Mouse (Mus musculus): Measurements from ENCODE around the gene Pnpla8. TPM values are rescaled to one million over a fixed set of nuclear protein-coding genes. Genes with fewer than 3 reads are reported as not detected.

Pnpla8 gene
- total RNA-seq, 4 experiments from 2014 or later = 145 to 156 (median 152) TPM

DNA sequence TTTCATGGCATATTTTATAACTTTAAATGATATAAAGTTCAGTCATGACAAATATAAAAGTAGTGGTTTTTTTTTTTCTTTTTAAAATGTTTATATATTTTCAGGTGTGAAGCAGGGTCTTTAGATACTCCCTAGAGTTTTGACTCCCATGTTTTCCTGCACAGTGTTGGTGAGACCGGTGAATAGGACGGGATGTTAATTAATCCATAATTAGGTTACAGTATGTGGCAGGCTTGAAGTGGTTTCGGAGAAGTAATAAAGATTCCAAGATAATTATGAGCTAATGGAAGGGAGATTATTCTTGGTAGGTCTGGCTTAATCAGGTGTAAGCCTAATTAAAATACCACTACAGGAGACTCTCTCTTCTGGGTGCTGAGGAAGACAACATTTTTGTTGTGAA, 125.0 kb downstream of the Pnpla8 start:
- DNase-seq (ENCODE audit: low spot score) = no peak

DNA sequence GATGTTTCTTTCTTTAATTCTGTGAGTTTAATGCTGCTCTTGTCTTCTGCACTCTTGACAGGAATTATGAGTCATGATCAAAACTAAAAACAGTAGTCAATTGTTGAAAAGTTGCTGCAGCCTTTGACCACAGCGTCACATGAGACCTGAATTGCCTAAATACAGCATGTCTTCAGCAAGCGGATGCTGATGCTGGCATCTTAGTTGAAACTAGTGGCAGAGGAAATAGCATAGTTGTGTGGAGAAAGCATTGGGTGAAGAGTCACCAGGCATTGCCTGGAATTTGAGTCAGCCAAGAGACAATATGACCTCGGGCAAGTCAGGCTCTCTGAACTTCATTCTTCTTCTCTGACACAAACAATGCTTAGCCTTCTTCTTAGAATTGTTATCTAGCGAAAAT, 133.9 kb downstream of the Pnpla8 start:
- no peak for DNase-seq (ENCODE audit: low spot score)

DNA sequence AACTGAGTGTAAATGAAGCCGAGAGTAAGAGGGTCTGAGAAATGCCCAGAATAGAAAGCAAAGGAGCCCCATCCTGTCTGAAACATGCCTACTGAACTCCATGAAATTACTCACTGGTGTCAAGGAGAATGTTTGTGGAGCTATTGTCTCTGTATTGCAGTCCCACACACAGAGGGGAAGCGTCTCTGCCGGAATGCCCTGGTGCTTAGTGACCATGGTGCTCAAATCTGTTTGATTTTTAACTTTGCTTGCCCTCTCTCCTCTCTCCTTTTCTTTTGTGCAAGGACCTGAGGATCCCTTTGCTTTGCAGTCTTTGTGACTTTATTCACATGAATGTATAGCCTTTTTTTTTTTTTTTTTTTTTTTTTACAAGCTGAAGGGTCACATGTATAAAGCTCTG, 136.3 kb downstream of the Pnpla8 start:
- DNase-seq (ENCODE audit: low spot score) = no peak

DNA sequence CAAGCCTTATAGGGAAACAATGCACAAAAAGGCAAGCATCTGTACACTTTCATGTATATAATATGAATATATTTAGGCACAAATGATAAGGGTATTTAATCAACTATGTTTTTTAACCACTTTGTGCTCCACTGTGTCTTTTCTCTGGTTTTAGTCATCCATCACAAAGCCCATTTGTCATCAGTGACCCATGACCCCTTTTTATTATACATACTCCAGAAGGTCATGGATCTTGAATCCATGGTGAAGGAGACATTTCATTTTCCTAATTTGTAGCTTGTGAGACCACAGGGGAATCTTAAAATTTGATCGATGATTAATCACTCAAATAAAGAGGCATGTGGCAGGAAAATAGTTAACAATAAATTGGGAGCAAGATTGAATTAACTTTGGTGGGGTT, 136.7 kb downstream of the Pnpla8 start:
- DNase-seq (ENCODE audit: low spot score) = no peak

DNA sequence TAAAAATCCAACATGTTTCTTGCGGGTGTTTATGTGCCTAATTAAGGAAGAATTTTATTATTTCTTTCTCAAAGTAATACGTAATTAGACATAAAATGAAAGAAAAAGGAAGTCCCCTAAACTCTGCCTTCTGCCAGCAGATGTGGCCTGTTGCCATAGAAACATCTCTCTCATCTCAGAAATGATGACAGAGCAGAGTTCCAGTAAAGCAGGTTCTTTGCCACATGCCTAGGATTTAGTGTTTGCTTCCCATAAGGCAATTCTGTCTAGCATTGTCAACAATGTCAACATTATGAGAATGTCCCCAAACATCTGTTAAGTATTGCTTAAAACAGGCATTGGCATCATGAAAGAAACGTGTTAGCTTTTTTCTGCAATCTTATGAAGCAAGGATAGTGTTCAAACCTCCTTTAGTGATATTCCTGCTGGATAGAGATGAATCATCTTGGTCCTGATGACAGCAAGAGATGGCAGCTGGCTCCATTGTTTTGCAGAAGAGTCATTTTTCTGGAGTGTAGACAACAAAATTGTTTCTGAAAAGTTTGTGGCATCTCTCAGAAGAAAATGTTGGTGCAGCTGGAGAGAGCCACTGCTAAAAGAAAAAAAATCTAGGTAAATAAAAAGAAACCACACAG, 150.0 kb downstream of the Pnpla8 start:
- no peak for DNase-seq (ENCODE audit: low spot score)

Small RNA genes lying within 50 kb of the gene (microRNA-seq; reads per million reads assigned to microRNA genes)
- gene Mir5627 = not detected

Other genes starting within 250 kb of the Pnpla8 start
- 10 to 100 TPM; 43.9 to 48.3 (median 46.4) TPM for gene Dnajb9, start 11.0 kb upstream of the Pnpla8 start, total RNA-seq (2022)
- gene Nrcam, start 107.5 kb downstream of the Pnpla8 start, total RNA-seq (2022) = under 1 TPM in 3 of 4 experiments, not detected in 1; 0.22 to 0.69 (median 0.55) TPM